Mouse (Mus musculus) heart, embryonic 12.5 days (tissue): ENCODE results near the gene Pdcd1lg2. TPM values are rescaled to one million over a fixed set of nuclear protein-coding genes. Genes with fewer than 3 reads are reported as not detected.
A peak's percentile ranks its signal among the peaks of the same experiment; 100 is the strongest.

Experiments used
- ATAC-seq: fragments of 200-750 bp; cut with Nextera tagmentation; 2 replicates; pipeline ENCODE4 v1.8.0; 2017; ENCODE audit warnings: moderate TSS enrichment, moderate library complexity; ENCODE audit not compliant: insufficient number of reproducible peaks, low FRiP score
- H3K27ac ChIP-seq: fragments of 300-500 bp; sonication (generic); 2 replicates; pipeline ENCODE4 v1.5.1; 2016; ENCODE audit warnings: mild to moderate bottlenecking, moderate library complexity; ENCODE audit not compliant: poor library complexity, severe bottlenecking
- H3K27me3 ChIP-seq: fragments of 300-500 bp; sonication (generic); replicated peaks from 2 replicates; pipeline ENCODE4 v1.6.1; 2016; ENCODE audit warnings: mild to moderate bottlenecking, moderate library complexity
- H3K36me3 ChIP-seq: fragments of 300-500 bp; sonication (generic); 2 replicates; pipeline ENCODE4 v1.6.1; 2016; ENCODE audit warnings: mild to moderate bottlenecking, moderate library complexity
- H3K4me1 ChIP-seq: fragments of 300-500 bp; sonication (generic); replicated peaks from 2 replicates; pipeline ENCODE4 v1.6.1; 2016; ENCODE audit warnings: mild to moderate bottlenecking
- H3K4me2 ChIP-seq: fragments of 300-500 bp; sonication (generic); 2 replicates; pipeline ENCODE4 v1.6.1; 2016; ENCODE audit warnings: mild to moderate bottlenecking, moderate library complexity
- H3K4me3 ChIP-seq: fragments of 300-500 bp; sonication (generic); 2 replicates; pipeline ENCODE4 v1.5.1; 2016; ENCODE audit warnings: mild to moderate bottlenecking
- H3K9ac ChIP-seq: fragments of 300-500 bp; sonication (generic); 2 replicates; pipeline ENCODE4 v1.6.1; 2016; ENCODE audit warnings: mild to moderate bottlenecking, moderate library complexity
- H3K9me3 ChIP-seq: fragments of 300-500 bp; sonication (generic); replicated peaks from 2 replicates; pipeline ENCODE4 v1.6.1; 2016; ENCODE audit warnings: mild to moderate bottlenecking, moderate library complexity
- WGBS: fragments of 180-500 bp; shearing (Covaris S2); methylation state at CpG from one replicate; pipeline ENCODE4 v1.1.7; 2016; 5-methylcytosine and 5-hydroxymethylcytosine counted together
- polyA plus RNA-seq: library from polyadenylated mRNA; unstranded; fragments of >200 nt; fragmentation: Nextera tagmentation; extraction: Ambion mirVana; gene quantifications from 2 replicates; pipeline ENCODE4 v1.2.1, GENCODE M21; 2016

Gene Pdcd1lg2
- polyA plus RNA-seq, result not detected in 2 replicates

DNA sequence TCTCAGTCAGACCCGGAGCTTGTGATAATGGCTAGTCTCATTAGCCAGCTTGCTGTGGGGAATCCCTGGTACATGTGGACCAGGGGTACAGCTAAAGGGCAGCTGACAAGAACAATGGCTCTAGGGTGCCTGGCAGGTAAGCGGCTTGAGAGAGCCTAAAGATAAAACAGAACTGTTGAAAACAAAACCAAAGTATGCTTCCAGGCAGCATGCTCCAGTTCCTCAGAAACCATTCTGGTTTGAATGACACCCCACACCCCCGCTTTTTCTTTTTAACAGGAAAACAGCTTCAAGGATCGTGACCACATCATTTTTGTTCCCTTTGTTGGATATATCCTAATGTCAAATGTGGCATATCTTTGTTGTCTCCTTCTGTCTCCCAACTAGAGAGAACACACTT lies at the start of gene Pdcd1lg2:
TSS of gene Pdcd1lg2 (plus strand) at position 301 of the 400 bp plus-strand sequence.
- Histone ChIP-seq H3K9ac (no peak within 1 kb of the TSS), H3K27me3 (0 out of 2 replicates have a peak, but pooled peaks cover 3% of the 10 kb centered on the region), H3K36me3 (no peaks in the 10 kb centered on the region), H3K27ac (no peak within 1 kb of the TSS), H3K4me2 (no peak within 1 kb of the TSS), H3K4me3 (no peak within 1 kb of the TSS), H3K4me1 (no peaks in the 10 kb centered on the region), H3K9me3 (no peaks in the 10 kb centered on the region)
- 79% methylated on average over 4 of the region's 4 CpGs for WGBS
- ATAC-seq, result no peak

DNA sequence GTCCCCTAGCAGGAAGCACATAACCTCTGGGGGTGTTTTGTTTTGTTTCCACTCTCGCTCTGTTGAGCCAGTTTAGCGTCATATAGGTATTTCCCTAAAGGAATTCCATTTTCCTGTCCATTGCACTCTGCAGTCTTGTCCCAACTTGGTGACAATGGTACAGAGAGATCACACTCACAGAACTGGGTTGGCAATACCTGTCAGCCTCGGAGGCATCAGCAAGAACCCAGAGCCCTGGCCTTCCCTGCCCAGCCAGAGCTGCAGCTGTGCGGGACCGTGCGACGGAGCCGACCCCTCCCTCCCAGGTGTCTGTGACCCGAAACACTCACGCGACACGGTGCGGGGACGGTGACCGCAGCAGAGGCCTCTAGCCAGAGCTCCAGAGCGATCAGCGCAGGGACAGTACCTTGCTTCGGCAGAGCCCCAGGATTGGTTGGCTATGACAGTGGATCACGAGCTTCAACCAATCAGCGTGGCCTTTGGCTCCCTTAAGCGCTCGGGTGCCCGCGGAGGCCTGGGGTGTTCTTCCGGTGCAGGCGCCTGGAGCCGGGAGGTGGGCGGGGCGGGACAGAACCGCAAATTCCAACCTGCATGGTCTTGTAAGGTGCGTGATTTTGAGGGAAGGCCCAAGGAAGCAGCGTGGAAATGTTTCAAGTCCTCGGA lies 49.1 kb upstream of the Pdcd1lg2 start:
- WGBS, result 3% methylated on average over 33 of the region's 33 CpGs
- 0 out of 2 replicates have a peak, but pooled peaks cover 7% of the 10 kb centered on the region for H3K27me3 ChIP-seq
- peak overlapping the region; percentile 72 for H3K4me3 ChIP-seq
- H3K9me3 ChIP-seq, result no peaks in the 10 kb centered on the region
- peaks cover 14% of the 10 kb centered on the region for H3K4me1 ChIP-seq
- peak overlapping the region; percentile 80 for H3K9ac ChIP-seq
- H3K27ac ChIP-seq, result peak overlapping the region; percentile 18; the same call in 1 of the 2 replicates
- peak overlapping the region; percentile 82 for H3K4me2 ChIP-seq
- peak; percentile 99 for ATAC-seq
- H3K36me3 ChIP-seq, result no peaks in the 10 kb centered on the region

DNA sequence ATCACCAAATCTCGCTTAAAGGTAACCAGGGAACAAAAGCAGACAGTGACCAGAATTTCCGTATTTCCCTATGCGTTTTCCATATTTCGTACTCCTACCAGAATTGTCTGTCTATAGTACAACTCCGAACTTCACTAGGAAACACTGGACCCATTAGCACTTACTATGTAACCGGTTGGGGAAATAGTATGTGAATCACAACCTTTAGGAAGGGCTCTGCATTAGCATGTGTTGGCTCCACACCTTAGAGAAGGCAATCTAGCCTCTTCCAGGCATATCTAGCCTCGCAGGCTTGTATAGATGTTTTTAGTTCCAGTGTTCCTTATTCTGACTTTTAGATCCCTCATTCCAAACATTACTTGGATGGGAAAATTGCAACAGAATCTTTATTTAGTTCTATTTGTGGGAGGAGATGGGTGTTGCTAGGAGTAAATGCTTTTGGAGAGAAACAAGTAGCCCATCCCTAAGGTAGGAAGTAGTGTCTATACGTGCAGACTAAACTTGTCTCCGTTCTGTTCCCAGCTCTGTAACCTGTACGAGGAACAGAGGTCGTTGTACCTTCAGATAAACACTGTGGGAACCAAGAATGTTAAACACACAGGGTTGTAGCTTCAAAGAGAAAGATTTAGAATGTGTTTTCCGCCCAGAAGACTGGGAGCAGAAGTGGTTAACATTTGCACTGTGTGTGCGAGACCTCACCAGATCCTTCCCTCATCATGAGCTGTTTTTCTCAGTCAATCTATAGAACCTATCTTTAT lies 48.4 kb upstream of the Pdcd1lg2 start:
- H3K36me3 ChIP-seq, result no peaks in the 10 kb centered on the region
- ATAC-seq, result no peak
- peak overlapping the region; percentile 72 for H3K4me3 ChIP-seq
- H3K27me3 ChIP-seq, result 0 out of 2 replicates have a peak, but pooled peaks cover 4% of the 10 kb centered on the region
- no peaks in the 10 kb centered on the region for H3K9me3 ChIP-seq
- H3K4me1 ChIP-seq, result peaks cover 16% of the 10 kb centered on the region
- WGBS, result 41% methylated on average over 13 of the region's 13 CpGs
- peak overlapping the region; percentile 80; the same call in 1 of the 2 replicates for H3K9ac ChIP-seq
- peak overlapping the region; percentile 82 for H3K4me2 ChIP-seq
- H3K27ac ChIP-seq, result no peak overlapping the region

DNA sequence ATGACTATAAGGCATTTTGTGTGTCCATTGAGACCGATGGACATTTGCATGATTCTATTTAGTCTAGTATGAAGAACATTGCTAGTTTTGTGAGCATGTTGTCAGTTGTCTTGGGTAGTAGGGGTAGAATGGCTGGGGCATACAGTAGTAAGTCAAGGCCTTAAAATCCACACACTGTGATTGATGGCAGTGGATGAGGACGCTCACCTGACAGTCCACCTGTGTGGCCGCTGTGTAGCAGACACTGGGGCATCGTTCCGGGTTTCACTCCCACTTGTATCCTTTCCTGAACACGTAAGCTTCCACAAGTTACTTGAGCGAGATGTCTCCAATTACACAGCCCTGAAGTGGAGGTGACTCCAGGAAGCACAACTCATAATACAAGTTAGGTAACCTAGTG lies 47.2 kb upstream of the Pdcd1lg2 start:
- H3K4me3 ChIP-seq, result no peak overlapping the region

DNA sequence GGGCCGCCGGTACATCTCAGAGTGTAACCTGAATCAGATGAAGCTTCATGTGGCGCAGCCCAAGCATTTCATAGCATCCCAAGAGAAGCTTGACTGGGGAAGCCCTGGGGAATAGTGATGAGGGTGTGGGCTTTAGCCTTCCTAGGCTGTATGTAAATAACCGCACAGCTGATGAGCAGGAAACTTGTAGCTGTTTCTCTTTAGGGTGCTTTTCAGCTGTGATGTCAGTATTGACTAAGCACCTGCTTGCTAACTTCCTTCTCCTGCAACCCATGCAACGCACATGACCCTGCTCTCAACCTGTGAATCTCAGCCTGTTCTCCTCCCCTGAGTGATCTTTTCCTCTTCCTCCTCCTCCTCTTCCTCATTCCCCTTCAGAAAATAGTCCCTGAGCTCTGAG lies 46.6 kb upstream of the Pdcd1lg2 start:
- Histone ChIP-seq H3K9ac (no peak overlapping the region), H3K4me2 (no peak overlapping the region), H3K27me3 (0 out of 2 replicates have a peak, but pooled peaks cover 4% of the 10 kb centered on the region), H3K4me1 (peaks cover 16% of the 10 kb centered on the region), H3K36me3 (no peaks in the 10 kb centered on the region), H3K4me3 (no peak overlapping the region), H3K9me3 (no peaks in the 10 kb centered on the region), H3K27ac (no peak overlapping the region)
- 69% methylated on average over 5 of the region's 5 CpGs for WGBS
- ATAC-seq, result no peak

More for the DNA sequence above, 47.2 kb upstream of the Pdcd1lg2 start:
- no peak for ATAC-seq
- WGBS, result 82% methylated on average over 7 of the region's 7 CpGs
- no peaks in the 10 kb centered on the region for H3K36me3 ChIP-seq
- H3K27ac ChIP-seq, result no peak overlapping the region
- H3K9ac ChIP-seq, result no peak overlapping the region
- H3K4me1 ChIP-seq, result peaks cover 16% of the 10 kb centered on the region
- no peak overlapping the region for H3K4me2 ChIP-seq
- H3K9me3 ChIP-seq, result no peaks in the 10 kb centered on the region
- H3K27me3 ChIP-seq, result 0 out of 2 replicates have a peak, but pooled peaks cover 4% of the 10 kb centered on the region

DNA sequence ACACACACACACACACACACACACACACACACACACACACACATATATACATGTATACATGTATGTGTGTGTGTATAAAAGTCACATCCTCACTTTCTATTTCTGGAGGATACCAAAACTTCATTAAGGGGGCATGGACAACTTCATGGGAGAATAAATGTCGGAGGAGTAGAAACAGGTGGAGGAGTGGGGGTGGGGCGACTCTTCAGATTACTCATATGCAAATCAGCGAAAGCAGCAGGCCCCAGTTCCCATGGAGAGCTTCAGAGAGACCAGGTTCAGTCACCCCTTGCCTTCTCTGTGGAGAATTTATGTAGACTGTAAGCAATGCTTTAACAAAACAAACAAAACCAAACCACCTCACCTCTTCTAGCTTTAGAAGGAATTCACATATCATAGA lies 45.6 kb upstream of the Pdcd1lg2 start:
- no peak for ATAC-seq
- Histone ChIP-seq H3K4me1 (peaks cover 16% of the 10 kb centered on the region), H3K4me2 (no peak overlapping the region), H3K9me3 (no peaks in the 10 kb centered on the region), H3K27ac (no peak overlapping the region), H3K36me3 (no peaks in the 10 kb centered on the region), H3K9ac (no peak overlapping the region), H3K4me3 (no peak overlapping the region), H3K27me3 (0 out of 2 replicates have a peak, but pooled peaks cover 4% of the 10 kb centered on the region)
- 25% methylated on average over 3 of the region's 3 CpGs for WGBS

DNA sequence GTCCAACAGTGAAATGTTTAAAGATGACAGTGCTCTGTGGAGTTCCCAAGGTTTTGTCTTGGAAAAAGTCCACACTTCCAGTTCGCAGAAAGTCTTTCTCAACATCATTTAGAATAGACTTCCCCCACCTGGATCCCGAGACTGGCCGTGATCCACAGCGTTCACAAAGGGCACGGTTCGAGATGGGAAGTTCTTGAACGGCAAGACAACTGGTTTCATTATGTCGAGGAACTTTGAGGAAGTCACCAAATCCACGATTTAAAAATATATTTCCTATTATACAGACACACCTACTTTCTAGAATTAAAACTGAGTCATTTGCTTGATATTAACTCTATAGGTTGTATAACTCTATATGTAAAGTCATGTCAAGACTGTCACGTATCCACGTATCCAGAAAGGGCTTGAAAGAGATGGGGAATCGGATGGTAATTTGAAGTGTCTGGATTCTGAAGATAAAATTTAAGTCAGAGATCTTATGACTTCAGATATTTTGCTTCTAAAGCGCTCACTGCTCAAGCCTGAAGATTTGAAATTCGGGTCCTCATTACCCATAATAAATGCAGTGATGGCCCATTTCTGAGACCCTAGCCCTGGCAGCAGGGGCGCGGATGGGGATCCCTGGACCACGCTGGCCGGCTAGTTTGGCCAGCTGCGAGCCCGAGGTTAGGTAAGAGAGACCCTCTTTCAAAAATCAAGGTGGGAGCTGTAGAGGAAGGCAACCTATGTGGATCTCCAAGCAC lies 44.3 kb upstream of the Pdcd1lg2 start:
- Histone ChIP-seq H3K4me3 (peak overlapping the region; percentile 60), H3K27ac (0 out of 2 replicates have a peak overlapping the region, but pooled peaks have one; percentile 21), H3K36me3 (no peaks in the 10 kb centered on the region), H3K9me3 (no peaks in the 10 kb centered on the region), H3K9ac (peak overlapping the region; percentile 71), H3K4me2 (peak overlapping the region; percentile 93), H3K27me3 (0 out of 2 replicates have a peak, but pooled peaks cover 4% of the 10 kb centered on the region), H3K4me1 (peaks cover 6% of the 10 kb centered on the region)
- 47% methylated on average over 20 of the region's 20 CpGs for WGBS
- ATAC-seq, result no peak

DNA sequence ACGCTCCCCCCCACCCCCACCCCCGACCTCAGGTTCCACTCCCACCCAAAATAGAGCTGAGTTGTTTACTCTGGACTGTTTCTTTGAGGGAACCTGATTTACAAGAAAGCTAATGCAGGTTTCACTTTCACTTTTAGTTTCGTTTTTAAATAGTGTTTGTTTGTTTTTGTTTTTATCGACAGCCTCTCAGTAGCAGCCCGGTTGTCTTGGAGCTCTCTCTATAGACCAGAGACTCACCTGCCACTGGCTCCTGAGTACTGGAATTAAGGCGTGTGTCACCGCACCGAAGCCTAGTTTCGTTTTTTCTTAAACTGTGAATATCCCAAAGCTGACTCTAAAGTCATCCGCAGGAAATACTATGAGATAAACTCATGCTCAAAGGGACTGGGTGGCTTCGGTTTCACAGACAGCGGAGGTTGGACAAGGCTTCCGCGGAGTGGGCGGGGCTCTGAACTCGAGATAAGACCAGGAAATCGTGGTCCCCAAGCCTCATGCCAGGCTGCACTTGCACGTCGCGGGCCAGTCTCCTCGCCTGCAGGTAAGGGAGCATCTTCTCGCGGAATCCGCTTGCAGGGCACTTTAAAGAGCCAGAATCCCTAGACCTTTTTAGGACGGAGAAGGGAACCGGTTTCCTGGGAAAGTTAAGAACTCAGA lies 43.6 kb upstream of the Pdcd1lg2 start, which contains the start of the genes Plgrkt and Cd274:
TSS of gene Plgrkt (minus strand) at position 422 of the 654 bp plus-strand sequence.
TSS of gene Cd274 (plus strand) at position 487 of the 654 bp plus-strand sequence.
- Histone ChIP-seq H3K9me3 (no peaks in the 10 kb centered on the region), H3K9ac (peak within 1 kb of the TSS; percentile 71), H3K4me2 (peak within 1 kb of the TSS; percentile 93), H3K27me3 (0 out of 2 replicates have a peak, but pooled peaks cover 4% of the 10 kb centered on the region), H3K4me1 (peaks cover 6% of the 10 kb centered on the region; the same call in 1 of the 2 replicates), H3K36me3 (no peaks in the 10 kb centered on the region), H3K4me3 (peak within 1 kb of the TSS; percentile 60), H3K27ac (0 out of 2 replicates have a peak within 1 kb of the TSS, but pooled peaks have one; percentile 21)
- ATAC-seq, result peak; percentile 89
- WGBS, result 2% methylated on average over 26 of the region's 26 CpGs

DNA sequence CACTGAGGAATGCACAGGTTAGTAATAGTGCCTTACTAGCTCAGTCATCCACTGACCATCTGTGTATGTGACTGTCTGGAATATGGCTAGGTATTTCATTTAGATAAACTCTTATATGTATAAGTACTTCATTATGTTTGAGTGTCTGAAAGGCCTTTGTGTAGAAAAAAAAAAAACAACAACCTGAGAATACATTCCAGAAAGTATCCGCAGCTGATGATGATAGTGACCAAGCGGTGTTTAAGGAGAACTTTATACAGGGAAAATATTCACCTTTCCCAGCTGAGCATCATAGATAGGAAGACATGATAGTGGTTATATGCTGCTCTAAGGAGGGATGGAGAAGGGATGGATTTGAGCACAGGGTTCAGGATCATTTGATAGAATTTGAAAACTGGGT lies 42.7 kb upstream of the Pdcd1lg2 start:
- Histone ChIP-seq H3K4me3 (no peak overlapping the region), H3K36me3 (no peaks in the 10 kb centered on the region), H3K9me3 (no peaks in the 10 kb centered on the region), H3K27ac (no peak overlapping the region), H3K4me2 (no peak overlapping the region), H3K9ac (no peak overlapping the region), H3K27me3 (0 out of 2 replicates have a peak, but pooled peaks cover 4% of the 10 kb centered on the region), H3K4me1 (peaks cover 3% of the 10 kb centered on the region; the same call in 1 of the 2 replicates)
- no peak for ATAC-seq
- WGBS, result 92% methylated on average over 2 of the region's 2 CpGs

DNA sequence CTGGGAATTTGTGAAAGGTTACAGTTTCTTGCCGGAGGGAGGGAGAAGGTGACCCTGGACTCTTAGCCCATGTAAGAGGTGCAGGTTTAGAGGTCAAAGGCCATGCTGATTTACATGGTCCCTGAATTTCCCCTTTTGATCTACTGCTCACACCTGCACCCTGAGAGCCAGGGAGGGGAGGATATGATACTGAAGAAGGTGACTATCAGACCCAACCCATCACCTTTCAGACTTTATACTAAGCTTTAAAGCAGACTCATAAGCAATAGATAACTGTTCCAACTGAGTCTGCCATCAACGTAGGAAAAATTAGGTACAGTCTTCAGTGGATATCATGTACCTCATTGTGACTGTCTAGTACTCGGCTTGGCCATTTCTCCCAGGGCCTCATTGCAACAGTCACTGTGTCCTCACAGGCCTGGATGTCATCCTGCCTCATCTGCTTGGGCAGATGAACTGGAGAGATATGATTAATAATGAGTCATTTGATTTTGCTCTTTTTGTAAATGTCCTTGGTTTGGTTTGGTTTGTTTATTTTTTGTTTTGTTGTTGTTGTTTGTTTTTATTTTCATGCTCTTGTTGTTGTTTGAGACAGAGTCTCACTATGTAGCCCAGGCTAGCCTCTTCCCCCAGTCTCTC lies 41.9 kb upstream of the Pdcd1lg2 start:
- Histone ChIP-seq H3K36me3 (no peaks in the 10 kb centered on the region), H3K9me3 (no peaks in the 10 kb centered on the region), H3K4me2 (no peak overlapping the region), H3K9ac (no peak overlapping the region), H3K27me3 (0 out of 2 replicates have a peak, but pooled peaks cover 4% of the 10 kb centered on the region), H3K4me1 (peaks cover 7% of the 10 kb centered on the region; the same call in 1 of the 2 replicates), H3K4me3 (no peak overlapping the region), H3K27ac (no peak overlapping the region)
- ATAC-seq, result no peak
- WGBS, result 67% methylated on average over 3 of the region's 3 CpGs
